Mouse (Mus musculus): ENCODE results near the gene Rab40c.

DNA sequence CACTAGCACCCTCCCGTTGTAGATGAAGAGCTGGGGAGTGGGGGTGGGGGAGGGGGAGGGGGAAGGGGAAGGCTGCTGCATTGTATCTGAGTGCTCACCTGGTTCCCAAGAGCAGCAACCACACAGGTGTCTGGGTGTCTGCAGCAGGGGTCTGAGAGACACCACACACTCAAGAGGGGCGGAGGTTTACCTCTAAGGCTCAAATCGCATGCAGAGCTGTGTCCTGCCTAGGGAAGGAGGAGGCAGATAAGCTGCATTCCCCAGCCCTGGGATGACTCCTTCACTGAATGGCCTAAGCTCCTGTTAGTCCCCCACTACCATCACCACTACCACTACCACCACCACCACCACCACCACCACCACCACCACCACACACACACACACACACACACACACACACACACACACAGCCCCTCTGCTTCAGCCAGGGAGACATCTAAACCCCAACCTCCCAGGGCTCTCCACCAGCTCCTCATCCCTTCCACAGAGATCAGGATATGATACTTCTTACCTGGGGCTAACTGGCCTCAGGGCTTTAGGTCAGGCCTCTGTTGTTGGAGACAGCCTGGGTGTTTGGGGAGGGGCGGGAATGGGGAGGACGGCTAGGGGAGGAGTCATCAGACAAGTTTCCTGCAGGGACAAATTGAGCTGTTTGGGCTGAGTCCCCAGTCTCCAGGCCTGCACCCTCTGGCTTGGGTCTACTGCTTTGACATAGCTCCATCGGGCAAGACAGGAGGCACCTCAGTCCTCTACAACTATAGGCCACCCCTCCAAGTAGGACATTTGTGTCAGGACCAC, 25.0 kb upstream of the Rab40c start, which contains the start of the genes Pigq and Nhlrc4:
- TF ChIP-seq CTCF (conservative IDR thresholded peaks at IDR 0.05; ENCODE audit: insufficient read depth, insufficient read length, low read depth, low read length) (no peak), POLR2A (IDR thresholded peaks at IDR 0.05; ENCODE audit: low read depth, low read length) (no peak)
